Mouse (Mus musculus) R1 (cell line): ENCODE results near the gene Cited4.

Experiments
- DNase-seq: peaks from one replicate; pipeline ENCODE4 v3.0.0-alpha.2; 2018; ENCODE audit warnings: low read depth, low spot score

The Cited4 gene

GRCm38 (mm10) chr4:120666358-120667024 is at the start of gene Cited4:
Cited4 (plus strand) TSS chr4:120666572.
- DNase-seq: peak; percentile 98

GRCm38 (mm10) chr4:120627728-120628127 is 38.6 kb upstream of the Cited4 start:
- no peak for DNase-seq

- no peak for DNase-seq
These were observed 36.0 kb upstream of the Cited4 start for GRCm38 (mm10) chr4:120630218-120630931.

- no peak for DNase-seq
These were observed 34.5 kb upstream of the Cited4 start for GRCm38 (mm10) chr4:120631828-120632227.

GRCm38 (mm10) chr4:120635351-120635750 is 31.0 kb upstream of the Cited4 start:
- DNase-seq: no peak

- no peak for DNase-seq
These were observed 24.4 kb upstream of the Cited4 start for GRCm38 (mm10) chr4:120641946-120642345.

- DNase-seq: no peak
These were observed 22.5 kb upstream of the Cited4 start for GRCm38 (mm10) chr4:120643899-120644298.

GRCm38 (mm10) chr4:120649369-120650207 is 16.8 kb upstream of the Cited4 start:
- peak; percentile 14 for DNase-seq

GRCm38 (mm10) chr4:120650208-120650592 is 16.2 kb upstream of the Cited4 start:
- no peak for DNase-seq

- no peak for DNase-seq
These were observed 10.5 kb upstream of the Cited4 start for GRCm38 (mm10) chr4:120655898-120656297.

GRCm38 (mm10) chr4:120660485-120660884 is 5.9 kb upstream of the Cited4 start:
- no peak for DNase-seq

GRCm38 (mm10) chr4:120664601-120665000 is 1.8 kb upstream of the Cited4 start:
- no peak for DNase-seq

GRCm38 (mm10) chr4:120665144-120665700 is 1.1 kb upstream of the Cited4 start:
- peak; percentile 89 for DNase-seq

- no peak for DNase-seq
These were observed 590 bp upstream of the Cited4 start for GRCm38 (mm10) chr4:120665782-120666181.

GRCm38 (mm10) chr4:120667045-120667501 is 701 bp downstream of the Cited4 start:
- DNase-seq: peak; percentile 43

GRCm38 (mm10) chr4:120667555-120667954 is 1.2 kb downstream of the Cited4 start:
- no peak for DNase-seq

- DNase-seq: peak; percentile 37
These were observed 2.2 kb downstream of the Cited4 start for GRCm38 (mm10) chr4:120668551-120668950.

- DNase-seq: no peak
These were observed 3.2 kb downstream of the Cited4 start for GRCm38 (mm10) chr4:120669585-120669984.

GRCm38 (mm10) chr4:120671046-120671445 is 4.7 kb downstream of the Cited4 start:
- DNase-seq: no peak

- DNase-seq: no peak
These were observed 7.2 kb downstream of the Cited4 start for GRCm38 (mm10) chr4:120673606-120674005.

GRCm38 (mm10) chr4:120674775-120675451 is 8.5 kb downstream of the Cited4 start:
- no peak for DNase-seq
